Mouse (Mus musculus) ES-Bruce4 (cell line): ENCODE results near the gene Pard6a.

Experiments
- CTCF ChIP-seq: IDR thresholded peaks from one replicate; pipeline ENCODE4 v1.8.1; 2011; ENCODE audit warnings: low read depth, low read length
- POLR2A ChIP-seq: IDR thresholded peaks from one replicate; pipeline ENCODE4 v1.8.1; 2011; ENCODE audit warnings: low read length; ENCODE audit not compliant: insufficient read depth

DNA sequence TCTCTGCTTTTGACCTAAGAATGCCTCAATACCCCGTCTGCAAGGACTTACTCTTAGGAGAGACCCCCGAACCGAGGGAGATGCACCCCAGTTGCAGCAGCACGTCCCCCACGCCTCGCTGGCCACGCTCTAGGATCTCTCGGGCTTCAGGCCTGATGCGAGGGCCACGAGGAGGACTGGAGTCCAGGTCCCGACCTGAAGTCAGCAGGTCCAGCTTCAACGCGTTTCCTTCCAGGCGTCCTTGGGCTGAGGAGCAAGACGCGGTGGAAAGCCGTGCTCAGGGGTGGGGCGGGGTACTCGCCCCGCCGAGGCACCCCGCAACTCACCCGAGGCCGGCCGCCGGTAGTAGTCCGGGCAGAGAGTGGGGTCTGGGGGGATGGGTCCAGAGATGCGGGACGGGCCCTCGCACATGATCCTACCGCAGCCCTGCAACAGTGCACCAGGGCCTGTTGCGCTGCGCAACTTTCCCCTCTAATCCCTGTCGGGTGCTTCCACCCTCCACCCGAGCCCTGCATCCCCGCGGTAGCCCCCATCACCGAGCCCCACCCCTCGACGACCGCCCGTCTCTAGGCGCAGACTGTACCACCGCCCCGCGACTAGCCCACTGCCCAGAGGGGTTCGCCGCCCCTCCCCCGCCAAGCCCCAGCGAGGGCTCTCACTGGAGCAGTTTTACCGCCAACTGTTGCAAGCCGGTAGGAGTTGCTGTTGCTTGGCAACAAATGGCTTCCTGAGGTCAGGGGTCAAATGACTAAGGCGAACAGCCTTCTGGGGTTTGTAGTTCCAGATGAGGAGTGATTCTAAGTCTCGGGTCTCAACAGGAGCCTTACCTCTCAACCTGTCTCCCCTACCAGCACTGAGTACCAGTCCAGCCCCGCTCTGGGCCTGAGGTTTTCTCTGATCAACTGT is 6.8 kb downstream of the Pard6a start, which contains the start of the genes 4933405L10Rik and Enkd1:
- TF ChIP-seq CTCF (no peak), POLR2A (no peak)
